Mouse (Mus musculus) urinary bladder, postnatal 25 days (tissue): ENCODE data around the gene Mknk2.

Experiments used
- DNase-seq: peaks from one replicate; pipeline ENCODE4 v3.0.0; 2022; ENCODE audit warnings: low spot score

Mknk2 gene

DNA sequence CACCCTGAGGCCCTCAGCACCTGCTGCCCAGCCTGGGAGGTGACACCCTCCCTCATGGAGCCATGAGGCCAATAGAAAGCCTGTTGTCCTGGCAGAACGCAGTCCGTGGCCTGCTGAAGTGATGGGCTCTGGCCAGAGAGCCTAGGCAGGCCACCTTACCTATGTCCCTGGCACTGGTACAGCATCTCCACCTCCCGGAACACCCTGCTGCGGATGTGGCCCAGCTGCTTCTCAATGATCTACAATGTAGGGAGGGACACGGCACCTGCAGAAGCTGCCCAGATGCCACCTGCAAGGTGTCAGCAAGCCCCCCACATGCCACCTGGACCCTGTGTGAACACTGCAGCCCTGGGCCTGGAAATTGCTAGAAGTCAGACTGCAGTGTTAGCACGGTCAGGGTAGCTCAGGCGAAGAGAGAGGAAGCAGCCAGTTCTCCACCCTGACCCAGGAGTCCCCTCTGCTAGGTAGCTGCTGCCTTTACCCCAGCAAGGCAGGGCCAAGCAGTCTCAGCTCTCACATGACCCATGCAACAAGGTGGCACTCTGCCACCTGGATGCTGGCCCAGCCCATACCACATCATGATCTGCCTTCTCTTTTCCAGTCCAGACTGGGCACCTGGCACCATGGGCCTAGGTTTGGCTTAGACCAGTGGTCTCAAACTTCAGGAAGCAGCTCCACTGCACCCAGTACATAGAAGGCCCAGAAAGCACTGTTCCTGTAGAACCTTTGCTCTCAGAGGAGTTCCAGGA is 8.0 kb downstream of the Mknk2 start:
- no peak for DNase-seq

DNA sequence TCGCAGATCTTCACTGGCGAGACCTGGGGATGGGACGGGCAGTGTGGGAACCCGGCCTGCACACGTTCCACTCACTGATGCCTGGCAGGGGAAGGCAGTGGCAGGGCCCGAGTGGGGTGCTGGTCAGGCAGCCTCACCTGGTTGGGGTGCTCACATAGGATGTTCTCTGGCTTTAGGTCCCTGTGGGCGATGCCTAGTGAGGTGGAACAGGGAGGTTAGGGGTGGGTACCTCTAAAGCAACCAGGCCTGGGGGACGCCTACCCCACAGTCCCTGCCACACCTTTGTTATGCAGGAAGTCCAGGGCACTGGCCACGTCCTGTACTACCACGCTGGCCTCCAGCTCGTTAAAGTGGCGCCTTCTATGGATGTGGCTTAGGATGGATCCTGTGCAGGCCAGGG is 8.9 kb downstream of the Mknk2 start:
- DNase-seq: no peak

DNA sequence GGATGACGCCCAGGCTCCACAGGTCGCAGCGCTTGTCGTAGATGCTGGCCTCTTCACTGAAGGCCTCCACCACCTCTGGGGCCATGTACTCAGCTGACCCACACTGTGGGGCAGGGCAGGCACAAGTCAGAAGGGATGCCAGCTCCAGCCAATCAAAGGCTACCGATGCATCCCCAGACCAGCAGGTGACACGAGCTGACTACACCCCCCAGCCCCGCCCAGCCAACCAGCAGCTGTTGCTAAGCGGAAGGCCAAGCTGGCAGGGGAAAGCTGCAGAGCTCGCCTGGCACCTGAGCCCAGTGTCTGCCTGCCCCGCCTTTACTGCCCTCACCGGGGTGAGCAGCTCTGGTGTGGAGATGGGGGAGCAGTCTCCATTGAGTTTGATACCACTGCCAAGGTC is 9.3 kb downstream of the Mknk2 start:
- DNase-seq: no peak

DNA sequence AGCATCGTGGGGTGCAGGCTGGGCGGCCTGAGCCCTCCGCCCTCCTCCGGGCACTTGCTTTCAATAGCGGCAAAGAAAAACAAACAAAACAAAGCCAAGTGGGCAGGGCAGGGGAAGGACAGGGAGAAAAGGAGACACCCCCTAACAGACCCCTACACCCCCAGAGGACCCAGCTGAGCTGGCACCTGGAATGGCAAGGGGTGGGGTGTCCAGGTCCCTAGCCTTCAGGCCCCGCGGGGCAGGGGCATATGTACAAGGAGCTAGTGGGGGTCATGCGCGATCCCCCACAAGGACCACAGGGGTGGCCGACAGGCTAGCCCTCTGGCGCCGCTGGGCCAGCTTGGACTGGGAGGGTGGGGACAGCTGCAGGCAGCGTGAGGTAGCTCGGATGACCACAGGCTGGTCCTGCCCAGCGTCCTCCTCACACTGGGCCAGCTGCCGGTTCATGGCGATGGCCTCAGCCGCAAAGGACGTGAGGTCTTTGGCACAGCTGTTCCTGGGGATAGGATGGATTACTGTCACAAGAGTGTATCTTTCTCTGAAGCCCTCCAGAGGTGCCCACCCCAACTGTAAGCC is 11.0 kb downstream of the Mknk2 start:
- no peak for DNase-seq

DNA sequence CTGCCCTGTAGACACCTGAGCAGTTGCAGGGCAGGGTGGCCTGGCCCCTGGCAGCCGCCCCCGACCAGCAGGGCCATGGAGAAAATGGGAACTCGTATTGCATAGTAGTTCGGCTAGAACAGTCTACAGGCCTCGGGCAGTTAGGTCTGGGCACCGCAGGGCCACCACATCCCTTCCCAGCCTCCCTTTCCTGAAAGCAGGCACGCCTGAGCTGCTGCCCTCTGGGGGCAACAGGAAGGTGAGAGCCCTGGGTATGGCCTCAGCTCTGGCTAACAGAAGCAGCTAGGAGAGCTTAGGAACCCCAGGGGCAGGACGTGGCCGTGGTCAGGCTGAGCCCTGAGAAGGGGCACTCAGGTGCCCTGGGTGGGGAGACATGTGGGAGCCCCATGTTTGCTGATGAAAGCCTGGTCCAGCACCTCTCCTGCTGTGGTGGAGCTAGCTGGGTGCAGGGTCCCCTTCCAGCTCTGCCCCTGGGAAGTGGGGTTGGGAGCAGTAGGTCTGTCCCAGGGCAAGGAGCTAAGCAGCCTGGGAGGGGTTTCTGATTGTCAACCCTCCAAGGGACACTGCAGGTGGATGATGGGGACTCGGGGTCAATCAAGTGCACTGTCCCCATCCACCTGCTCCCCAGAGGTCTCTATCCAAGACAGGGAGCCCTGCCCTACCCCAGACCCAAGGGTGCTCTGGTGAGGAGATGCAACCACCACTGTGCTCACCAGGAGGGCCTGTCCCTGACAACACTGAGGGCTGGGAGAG is 11.8 kb downstream of the Mknk2 start:
- no peak for DNase-seq

DNA sequence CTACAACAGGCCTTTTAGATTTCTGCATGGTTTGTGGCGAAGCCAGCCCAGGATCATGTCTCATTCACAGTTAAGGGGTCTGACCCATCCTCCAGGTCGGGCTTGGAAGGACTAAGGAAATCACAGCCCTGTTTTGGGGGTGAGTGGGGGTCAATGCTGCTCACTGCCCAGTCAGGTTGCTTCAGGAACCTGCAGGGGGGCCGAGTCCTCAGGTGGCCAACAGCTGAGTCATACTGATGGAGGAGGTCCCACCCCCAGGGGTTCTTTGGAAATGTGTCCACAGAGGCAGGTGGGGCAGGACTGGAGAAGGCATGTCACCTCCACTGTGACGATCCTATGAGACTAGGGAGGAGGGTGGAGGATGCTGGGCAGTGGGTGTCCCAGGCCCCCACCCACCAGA is 12.5 kb downstream of the Mknk2 start:
- DNase-seq: no peak

DNA sequence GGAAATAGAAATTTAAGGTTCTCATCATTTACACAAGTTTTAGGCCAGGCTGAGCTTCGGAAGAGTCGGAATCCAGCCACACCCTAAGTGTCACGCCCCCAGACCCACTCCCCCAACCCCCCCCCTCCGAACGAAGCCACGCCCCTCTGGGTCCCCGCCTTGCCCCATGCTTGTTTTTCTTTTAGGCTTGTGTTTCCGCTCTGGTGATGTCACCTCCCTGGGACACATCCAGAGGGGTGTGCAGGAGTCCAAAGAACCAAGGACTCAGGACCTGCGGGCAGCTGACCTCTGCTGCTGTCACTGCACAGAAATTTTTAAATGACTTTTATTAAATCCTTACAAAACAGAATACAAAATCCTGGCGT is 12.9 kb downstream of the Mknk2 start:
- DNase-seq: no peak

DNA sequence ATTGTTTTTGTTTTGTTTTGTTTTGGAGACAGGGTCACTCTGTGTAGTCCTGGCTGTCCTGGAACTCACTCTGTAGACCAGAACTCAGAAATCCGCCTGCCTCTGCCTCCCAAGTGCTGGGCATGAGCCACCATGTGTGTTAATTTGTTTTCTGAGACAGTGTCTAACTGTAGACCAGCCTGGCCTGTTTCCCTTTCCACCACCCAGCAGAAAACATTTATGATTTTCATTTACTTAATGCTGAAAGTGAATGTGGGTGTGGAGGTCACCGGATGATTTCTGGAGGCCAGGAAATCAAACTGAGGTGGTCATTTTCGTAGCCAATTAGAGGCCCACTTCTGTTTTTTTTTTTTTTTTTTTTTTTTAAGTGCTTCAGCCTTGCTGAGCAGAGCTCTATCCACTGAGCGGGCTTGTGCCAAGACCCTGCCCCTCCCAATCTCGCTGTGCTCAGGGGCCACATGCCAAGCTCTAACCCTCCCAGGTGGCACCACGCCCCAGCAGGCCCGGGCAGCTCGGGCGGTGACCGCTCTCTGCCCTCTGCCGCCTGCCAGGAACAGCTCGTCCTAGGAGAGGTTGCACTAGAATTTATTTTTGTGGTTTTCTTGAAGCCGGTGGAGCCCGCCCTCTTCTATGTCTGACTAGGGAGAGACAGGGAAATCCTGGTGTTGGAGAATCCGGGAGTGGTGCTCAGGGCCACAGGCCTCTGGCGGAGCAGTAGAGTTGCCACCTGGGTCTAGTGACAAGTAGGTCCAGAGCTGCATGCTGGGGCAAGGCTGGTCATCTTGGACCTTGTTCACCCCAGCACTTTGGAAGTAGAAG is 13.5 kb downstream of the Mknk2 start:
- DNase-seq: peak; percentile 80

DNA sequence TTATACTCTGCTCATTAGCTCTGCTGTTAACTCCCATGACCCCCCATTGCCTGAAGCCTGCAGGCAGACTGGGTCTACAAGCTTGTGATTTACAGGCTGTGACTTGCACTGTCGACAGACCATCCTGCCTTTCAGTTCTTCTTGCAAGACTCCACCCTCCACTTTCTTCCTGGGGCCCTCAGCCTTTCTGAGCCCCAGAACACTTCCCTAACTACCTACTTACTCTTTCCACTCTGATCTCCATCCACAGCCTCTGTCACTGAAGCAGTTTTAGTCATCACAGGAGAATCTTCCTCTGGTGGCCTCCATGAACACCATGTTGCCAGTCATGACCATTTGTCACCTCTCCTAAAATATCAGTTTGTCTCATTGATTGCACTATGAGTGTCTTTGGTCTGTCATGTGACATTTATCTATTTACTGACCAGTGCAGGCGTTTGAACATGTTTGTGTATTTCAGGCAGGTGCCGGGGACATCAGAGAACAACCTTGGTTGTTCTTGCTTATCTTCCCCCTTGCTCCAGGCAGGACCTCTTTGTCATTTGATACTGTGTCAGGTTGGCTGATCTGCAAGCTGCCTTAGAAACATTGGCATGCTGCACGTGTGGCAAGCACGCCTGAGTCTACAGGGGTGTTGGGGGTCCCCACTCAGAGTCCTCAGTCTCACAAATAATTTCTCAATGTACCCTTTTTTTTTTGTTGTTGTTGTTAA is 14.3 kb downstream of the Mknk2 start:
- no peak for DNase-seq

DNA sequence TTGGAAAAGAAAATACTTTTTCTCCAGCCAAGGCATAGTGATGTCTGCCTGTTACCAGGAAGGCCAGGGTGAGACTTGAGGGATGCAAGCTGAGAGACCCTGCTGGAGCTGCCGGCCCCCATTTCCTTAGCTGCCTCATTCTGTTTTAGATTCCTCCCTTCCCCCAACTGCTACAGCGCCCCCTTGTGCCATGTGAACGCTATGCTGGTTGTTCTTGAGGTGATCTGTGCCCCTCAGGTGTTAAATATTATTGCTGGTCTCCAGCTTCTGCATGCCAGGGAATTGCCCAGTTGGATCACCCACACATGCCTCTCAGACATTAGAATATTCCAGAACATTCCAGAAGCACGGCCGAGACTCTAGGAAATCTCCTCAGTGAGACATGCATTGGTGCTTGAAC is 16.8 kb downstream of the Mknk2 start:
- no peak for DNase-seq

DNA sequence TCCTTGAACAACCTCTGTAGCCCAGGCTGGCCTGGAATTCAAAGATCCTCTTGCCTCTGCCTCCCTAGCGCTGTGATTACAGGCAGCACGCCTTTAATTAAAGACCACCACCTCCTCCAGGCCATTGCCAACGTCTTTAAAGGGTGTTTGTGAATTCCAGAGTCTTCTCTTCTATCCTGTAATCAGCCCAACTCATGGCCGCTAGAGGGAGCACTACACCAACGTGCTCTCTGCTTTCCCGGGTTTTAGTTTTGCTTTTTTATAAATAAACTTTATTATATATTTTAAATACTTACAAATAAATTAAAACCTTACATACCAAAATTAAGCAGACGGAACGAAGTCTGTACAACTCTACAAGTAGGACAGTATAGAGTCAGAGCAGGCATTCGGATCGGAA is 18.7 kb downstream of the Mknk2 start:
- peak; percentile 82 for DNase-seq

DNA sequence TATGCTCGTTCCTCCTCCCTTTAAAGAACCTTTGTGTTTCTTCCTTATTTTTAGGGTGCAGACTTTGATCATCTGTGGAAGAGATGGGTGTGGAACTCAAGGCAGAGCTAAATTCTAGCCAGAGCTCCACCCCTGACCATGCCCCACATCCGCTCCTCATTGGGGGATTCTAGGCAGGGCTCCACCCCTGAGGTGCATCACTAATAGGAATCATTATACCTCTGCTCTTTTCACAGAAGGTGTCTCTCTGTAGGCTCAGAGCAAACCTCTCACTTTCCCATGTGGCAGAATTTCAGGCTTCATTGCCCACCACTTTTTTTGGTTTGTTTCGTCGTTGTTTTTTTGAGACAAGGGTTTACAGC is 19.1 kb downstream of the Mknk2 start:
- DNase-seq: no peak

DNA sequence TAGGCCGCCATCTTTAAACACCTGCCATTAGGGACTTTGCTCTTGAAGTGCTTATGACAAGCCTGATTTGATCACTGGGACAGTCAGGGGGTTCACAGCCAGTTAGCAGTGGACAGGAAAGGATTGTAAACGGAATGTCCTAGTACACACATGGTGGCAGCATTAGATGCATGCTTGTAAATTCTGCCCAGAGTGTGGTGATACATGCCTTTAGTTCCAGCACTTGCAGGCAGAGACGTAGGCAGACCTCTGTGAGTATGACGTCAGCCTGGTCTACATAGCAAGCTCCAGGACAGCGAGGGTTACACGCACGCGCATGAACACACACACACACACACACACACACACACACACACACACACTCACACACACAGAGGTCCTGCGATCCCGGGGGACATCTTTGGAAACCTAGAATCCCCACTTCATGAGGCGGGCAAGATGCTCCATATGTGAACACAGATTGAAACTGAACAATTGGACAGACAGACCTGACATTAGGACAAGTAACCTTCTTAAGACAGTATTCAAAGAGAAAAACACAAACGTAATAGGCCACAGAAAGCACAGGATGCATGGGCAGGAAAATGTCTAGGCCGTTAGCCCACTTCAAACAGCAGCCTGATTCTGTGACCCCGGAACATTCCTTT is 19.6 kb downstream of the Mknk2 start:
- no peak for DNase-seq

DNA sequence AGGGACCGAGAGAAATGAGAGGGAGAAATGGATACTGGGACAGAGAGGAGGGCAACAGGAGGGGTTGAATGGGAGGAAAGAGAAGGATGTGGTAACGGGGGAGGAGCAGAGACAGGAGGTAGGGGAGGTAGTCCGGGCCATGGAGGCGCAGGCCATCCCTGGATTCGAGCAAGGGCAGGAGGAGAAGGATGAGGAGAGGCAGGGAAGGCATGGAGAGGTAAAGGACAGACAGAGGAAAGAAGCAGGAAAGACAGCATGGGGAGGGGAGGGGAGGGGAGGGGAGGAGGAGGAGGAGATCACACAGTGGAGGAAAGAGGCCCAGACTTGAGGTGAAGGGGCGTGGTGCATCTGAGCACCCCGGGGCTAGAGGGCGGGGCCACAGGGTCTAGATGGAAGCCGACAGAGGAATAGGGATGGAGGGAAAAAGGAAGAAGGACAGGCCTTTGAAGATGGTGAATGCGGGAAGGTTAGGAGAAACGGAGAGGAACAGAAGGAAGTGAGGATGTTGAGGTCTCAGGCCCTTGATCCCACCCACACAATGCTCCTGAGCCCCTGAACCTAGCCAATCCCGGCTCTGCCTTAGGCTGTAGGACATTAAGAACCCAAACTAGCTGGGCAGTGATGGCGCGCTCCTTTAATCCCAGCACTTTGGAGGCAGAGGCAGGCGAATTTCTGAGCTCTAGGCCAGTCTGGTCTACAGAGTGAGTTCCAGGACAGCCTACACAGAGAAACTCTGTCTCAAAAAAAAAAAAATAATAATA is 20.9 kb downstream of the Mknk2 start, which contains the start of gene Btbd2:
TSS of gene Btbd2 (minus strand) at position 209 of the 761 bp plus-strand sequence.
- DNase-seq: no peak

DNA sequence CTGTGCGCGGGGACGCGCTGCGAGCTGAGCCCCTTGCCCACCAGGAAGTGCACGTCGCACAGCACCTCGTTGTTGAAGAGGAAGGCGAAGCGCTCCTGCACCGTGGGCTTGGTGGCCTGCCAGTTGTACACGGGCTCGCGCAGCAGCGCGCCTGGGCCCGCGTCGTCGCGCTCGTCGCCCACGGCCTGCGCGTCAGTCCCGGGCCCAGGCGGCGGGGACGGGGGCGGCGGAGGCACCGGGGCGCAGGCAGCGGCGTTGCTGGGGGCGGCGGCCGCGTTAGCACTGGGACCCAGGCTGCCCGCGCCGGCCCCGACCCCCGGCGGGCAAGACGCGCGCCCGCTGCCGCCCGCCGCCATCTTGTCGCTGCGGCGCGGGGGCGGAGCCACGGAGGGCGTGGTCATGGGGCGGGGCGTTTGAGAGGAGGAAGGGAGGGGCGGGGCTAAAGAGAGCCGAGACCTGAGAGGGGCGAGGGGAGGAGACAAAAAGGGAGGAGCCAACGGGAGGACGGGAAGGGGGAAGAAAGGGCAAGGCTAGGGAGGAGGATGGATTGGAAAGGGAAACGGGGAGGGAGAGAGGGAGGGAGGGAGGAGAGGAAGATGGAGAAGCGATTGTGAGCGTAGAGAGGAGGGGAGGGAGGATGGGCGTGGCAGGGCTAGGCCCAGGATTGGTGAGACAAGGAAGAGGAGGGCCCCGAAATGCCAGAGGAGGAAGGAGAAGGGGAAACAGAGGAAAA is 21.6 kb downstream of the Mknk2 start:
- DNase-seq: peak; percentile 98

DNA sequence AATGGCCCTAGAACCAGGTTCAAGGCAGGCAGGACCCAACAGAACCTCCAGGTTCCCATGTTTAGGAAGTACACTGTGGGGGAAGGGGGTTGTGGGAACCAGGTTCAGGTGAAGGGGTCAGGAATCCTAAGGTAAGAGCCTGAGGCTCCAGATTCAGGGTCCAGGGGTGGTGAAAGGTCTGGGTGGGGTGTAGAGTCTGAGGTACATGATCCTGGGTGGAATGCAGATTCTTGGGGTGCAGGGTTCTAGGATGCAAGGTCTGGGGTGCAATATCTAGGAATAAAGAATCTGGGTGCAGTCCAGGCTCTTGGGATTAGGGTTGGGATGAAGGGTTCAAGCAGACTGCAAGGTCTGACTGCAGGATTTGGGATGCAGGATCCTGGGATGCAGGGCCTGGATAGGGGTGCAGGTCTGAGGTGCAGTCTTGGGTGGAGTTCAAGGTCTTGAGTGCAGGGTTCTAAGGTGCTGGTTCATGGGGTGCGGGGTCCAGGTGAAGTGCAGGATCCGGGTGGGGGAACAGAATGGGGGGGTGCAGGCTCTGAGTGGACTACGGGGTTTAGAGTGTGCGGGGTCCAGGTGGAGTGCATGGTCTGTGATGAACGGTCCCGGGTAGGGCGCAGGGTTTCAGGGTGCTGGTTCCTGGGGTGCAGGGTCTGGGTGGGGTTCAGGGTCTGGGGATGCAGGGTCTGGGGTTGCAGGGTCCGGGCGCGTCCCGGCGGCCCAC is 22.3 kb downstream of the Mknk2 start:
- no peak for DNase-seq

DNA sequence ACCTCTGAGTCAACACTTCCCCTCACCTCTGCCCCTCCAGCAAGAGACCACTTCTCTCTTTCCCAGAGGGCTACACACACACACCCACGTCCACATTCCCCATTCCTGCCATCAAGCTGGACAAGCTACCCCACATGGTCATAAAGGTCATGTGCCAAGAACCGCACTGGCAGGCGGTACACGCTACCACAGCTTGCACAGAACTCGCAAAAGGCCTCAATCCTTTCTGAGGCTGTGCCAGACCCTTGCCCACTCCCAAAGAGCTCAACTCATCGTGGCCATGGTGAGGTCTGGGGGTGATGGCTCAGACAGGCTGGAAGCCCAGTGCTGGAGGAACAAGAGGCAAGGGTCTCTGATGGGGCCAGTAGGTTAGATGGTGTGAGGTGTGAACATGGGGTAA is 23.0 kb downstream of the Mknk2 start:
- DNase-seq: no peak

DNA sequence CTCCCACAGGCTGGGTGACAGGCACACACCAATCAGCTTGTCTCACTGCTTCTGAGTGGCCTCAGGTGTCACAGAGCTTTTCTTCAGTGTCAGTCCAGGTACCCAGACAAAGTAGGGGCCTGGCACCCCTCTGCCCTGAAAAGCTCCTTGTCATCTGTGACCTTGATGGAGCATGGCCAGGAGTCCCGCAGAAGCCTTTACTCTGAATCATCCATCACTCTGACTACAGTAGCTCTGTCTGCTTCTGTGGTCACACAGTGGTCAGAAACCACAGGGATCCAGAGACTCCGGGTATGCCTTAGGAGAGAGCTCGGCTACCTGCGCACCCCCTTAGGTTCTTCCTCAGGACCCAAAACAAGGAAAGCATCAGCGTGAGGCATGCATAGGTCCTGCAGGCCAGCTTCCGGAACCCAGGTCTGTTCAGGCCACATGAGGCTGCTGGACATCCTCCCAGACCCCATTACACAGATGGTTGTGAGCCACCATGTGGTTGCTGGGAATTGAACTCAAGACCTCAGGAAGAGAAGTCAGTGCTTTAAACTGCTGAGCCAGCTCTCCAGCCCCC is 24.7 kb downstream of the Mknk2 start:
- DNase-seq: no peak

DNA sequence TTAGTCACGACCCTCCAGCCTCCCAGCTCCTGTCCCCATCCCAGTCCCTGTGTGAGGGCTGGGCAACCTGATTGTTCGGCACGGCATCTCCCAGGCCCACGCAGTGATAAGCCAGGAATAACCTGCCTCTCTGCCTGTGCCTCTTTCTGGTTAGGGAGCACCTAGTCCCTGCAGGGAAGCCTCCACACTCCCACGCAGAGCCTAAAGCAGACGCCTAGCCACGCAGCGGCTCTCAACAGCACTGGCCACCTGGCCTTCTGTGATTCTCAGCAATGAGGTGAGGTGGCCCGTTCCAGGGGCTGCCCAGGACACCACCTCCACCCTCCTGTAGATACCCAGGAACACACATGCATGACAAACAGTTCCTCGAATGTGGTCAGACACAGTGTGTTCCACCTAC is 27.5 kb downstream of the Mknk2 start:
- no peak for DNase-seq
